Mouse (Mus musculus): ENCODE results near the gene Cldn3.
"Not testable (repeated sequence)": the region's sequence is repeated elsewhere in the genome, so short reads cannot be mapped to it uniquely, and the experiment has no call there.

The Cldn3 gene

DNA sequence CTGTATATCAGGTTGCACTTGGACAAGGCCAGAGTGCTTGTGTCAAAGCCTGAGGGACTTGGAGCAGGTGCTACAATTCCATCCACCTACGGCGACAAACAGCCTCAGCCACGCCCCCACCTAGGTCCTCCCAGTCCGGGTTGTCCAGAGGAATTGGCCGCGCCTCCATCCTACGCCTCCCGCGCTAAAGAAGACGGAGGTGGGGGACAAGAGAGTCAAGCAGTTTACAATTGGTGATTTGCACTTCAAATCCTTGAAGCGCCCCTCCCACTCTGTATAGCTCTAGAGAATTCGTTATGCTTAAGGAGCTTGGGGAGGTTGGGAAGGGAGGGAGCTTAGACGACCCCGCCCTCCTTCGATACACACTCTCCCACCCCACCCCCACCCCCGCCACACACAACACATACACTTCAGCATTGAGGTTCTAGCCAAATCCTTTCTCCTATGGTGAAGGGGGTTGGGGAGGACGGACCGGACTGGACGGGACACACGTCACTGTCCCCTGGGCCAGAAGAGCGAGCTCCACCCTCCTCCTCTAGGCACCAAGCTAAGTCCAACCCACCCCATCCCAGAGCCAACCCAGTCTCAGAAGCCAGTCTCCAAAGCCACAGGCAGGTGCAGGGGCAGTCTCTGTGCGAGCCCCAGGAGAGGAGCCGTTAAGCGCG, at the start of gene Cldn3:
Gene Cldn3 (plus strand): TSS at position 582 of the 665 bp plus-strand sequence.
- no peak for DNase-seq (ENCODE audit: low spot score)

DNA sequence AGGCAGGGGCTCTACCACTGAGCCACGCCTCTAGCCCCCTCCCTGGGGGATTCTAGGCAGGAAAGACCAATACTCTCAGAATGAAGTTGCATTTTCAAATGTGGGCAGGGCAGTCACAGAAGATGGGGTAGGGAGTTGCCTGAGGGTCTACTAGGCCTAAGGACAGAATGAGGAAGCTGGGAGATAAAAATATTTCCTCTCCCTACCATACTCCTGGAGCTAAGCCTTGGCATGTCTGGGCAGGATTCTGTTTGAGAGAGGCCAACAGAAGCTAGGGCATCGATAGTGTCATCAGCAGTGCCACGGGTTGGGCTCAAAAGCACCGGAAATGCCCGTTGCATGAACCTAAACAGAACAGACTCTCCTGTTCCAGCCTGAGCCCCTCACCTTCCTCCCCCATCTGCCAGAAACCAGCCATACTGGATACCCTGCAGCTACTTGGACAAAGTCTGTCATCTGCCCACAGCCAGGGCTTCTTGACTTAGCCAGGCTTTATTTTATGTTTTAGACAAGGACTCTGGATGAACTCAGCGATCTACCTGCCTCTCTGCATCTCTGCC, 49.3 kb upstream of the Cldn3 start:
- no peak for DNase-seq (ENCODE audit: low spot score)

DNA sequence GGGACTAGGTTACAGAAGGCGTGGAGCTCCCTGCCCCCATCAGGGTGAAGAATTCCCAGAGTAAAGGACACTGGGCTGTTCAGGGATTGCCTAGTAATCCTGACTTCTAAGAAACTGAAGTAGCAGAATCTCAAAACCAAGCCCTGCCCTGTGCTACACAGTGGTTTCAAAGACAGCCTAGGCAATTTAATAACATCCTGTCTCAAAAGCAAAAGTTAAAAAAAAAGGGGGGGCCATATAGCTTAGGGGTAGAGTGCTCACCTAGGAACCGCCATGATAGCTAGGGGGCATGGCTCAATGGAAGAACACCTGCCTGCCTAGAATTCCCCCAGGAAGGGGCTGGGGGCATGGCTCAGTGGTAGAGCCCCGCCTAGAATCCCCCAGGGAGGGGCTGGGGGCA, 46.9 kb upstream of the Cldn3 start:
- DNase-seq (ENCODE audit: low spot score), result peak; percentile 25

DNA sequence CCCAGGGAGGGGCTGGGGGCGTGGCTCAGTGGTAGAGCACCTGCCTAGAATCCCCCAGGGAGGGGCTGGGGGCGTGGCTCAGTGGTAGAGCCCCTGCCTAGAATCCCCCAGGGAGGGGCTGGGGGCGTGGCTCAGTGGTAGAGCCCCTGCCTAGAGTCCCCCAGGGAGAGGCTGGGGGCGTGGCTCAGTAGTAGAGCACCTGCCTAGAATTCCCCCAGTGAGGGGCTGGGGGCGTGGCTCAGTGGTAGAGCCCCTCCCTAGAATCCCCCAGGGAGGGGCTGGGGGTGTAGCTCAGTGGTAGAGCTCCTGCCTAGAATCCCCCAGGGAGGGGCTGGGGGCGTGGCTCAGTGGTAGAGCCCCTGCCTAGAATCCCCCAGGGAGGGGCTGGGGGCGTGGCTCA, 46.5 kb upstream of the Cldn3 start:
- not testable (repeated sequence) for DNase-seq (ENCODE audit: low spot score)

DNA sequence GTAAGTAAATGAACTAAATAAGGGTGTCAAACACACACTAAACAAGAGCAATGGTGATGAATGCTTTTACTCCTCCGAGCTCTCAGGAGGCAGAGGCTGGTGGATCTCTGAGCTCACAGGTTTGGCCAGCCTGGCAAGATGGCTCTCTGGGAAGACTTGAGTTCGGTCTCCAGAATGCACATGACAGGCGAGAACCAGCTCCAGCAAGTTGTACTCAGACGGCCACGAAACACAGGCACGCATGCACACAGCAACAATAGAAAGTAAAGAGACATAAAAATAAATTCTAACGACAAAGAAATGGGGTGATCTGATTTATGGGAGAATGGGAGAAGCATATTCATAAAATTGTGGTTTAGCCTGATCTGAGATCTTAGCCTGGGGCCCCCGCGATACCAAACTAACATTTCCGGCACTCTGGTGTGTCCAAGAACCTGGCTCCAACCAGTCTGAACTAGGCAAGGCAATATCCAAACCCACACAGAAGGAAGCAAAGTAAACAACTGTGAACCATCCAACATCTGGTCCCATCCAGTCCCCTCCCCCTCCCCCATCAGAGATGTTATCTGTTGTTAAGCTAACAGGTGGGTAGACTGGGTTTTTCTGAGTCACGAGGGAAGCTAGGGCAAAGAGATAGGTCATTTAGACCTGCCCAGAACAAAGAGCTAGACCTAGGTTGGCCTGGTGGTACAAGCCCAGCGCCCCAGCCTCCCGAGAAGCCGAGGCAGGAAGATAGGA, 44.4 kb upstream of the Cldn3 start:
- DNase-seq (ENCODE audit: low spot score), result peak; percentile 64

DNA sequence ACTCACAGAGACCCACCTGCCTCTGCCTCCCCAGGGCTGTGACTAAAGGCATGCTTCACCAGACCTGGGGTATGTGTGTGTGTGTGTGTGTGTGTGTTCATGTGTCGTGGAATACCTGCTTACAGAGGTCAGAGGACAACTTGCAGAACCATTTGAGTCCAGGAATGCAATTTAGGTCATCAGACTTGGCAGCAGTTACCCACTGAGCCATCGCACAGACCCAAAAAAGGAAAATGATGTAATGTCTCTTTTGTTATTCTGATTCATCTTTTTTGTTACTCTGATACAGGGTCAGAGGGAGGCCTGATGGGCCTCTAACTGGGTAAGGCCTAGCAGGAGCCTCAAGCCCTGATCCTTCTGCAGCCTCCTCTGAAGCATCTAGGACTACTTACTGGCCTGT, 43.3 kb upstream of the Cldn3 start:
- no peak for DNase-seq (ENCODE audit: low spot score)

DNA sequence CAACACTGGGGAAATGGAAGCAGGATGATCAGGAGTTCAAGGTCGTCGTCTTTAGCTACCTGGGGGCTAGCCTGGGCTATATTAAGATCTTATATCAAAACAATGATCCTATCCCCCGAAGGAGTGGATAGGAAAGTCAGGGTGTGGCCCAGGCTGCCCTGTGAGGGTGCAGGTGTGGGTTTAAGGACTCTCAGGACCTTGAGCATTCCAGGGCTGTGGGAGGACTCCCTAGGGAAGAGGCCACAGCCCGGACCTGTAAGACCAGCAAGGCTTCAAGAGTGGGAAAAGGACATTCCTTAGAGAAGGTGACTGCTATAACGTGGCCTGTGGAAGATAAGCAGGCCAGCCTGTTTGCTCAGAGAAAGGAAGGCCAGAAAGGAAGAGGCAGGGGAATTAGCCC, 41.8 kb upstream of the Cldn3 start:
- no peak for DNase-seq (ENCODE audit: low spot score)

DNA sequence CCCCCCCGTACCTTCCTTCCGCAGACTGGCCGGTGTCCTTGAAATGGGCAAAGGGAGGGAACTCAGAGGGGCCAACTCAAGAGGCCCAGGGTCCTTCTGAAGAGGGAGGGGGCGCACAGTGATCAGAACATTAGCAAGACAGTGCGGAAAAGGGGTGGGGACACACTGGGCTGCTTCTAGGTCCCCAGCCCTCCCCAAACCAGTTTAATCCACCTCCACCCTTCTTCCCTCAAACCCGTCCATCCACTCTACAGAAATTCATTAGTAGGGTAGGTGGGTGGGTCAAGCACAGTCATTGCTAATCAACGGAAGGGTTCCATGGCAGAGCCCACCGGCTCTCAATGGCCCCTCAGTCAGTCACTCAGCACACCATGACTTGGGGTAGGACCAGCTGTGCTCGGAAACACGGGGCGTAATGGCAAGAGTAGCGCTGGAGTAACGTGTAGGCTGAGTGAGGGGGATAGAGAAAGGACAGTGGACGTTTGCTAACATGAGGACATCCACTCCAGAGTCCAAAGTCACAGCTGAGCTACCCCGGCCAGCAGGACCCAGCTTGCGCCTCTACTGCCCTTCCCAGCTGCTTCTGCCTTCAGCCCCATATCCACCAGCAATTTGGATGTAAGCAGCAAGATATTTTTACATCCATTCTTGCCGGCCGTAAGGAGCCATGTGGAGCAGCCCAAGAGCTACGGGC, 40.6 kb upstream of the Cldn3 start:
- no peak for DNase-seq (ENCODE audit: low spot score)

DNA sequence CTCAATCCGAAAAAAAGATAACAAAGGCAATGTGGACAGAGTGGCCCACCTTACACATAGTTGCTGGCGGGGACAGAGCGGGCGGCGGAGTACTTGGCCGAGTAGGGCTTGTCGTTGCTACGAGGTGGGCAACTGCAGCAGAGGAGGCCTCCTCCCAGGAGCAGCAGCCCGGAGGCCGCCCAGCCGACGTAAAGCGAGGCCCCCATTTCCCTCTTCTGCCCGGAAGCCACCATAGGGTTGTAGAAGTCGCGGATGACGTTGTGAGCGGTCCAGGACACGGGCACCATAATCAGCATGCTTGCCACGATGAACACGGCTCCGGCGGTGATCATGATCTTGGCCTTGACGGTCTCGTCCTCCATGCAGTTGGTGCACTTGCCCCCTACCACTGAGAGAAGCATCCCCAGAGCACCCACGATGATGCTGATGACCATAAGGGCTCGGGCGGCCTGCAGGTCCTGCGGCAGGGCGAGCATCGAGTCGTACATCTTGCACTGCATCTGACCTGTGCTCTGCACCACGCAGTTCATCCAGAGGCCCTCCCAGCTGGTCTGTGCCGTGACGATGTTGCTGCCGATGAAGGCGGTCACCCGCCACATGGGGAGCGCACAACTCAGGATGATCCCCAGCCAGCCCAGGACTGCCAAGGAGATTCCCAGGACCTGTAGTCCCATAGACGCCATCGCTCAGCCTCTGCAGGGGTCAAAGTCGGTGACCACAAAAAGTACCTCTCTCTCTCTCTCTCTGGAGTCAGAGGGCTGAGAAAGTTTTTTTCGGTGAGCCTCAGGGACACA, 39.8 kb upstream of the Cldn3 start:
- DNase-seq (ENCODE audit: low spot score), result no peak

DNA sequence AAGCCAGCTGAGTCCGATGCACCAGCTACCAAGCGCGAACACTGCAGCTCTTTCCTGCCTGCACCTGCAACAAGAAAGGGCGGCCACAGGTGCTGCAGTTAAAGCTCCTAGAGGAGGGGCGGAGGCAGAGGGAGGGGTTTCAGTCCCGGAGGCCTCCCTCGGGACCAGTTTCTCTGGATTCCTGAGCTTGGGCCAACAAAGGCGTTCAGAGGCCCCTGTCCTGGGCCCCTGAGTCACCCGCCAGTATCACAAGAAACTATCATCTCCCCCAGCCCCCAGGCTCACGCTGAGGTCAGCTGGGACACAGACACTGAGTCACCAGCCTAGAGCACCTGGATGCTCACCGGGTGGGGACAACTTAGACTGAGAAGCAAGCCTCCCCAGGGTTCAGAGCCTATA, 39.2 kb upstream of the Cldn3 start, which contains the start of gene Cldn4:
Gene Cldn4 (minus strand): TSS at position 78 of the 399 bp plus-strand sequence.
- DNase-seq (ENCODE audit: low spot score), result no peak

DNA sequence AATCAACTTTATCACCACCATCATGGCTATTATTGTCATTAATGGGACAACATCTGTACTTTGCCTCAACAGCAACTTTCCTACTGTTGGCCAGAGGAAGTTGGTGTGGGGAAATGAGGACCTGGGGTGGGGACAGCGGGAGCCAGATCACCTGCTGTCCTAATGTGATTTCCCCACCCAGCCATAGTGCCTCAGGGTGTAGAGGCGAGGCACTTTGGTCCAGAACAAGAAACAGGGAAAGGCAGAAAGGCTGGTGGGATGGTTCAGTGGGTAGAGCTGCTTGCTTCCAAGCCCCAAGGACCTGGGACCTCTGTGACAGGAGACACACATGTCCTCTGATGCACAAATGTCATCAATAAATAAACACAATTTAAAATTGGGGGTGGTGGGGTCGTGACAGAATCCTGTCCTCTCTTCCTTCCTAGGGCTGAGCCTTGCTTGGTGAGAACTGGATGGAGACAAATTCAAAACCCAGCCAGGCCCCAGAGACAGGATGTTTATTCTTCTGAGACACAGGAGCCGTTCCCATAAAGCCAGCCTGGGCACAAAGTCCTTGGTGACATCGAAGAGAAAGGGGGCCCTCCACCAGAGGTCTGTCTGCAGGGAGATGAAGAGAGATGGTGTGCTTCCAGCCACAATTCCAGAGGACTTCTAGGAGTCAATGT, 38.5 kb upstream of the Cldn3 start:
- DNase-seq (ENCODE audit: low spot score), result no peak

DNA sequence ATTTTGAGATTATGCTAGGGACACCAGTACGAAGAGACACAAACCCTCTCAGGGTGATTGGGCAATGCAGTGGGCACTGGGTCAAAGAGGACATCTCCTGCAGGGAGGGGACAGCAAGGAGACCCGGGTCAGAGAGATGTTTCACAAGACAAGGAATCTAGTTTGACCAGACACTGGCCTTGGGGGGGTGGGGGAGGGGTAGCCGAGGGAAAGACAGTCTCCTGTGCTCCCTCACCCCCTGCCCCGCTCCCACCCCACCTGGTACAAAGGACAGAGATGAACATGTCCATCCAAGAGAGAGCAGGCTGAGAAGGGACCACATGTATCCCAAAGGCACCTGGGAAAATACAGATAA, 38.0 kb upstream of the Cldn3 start:
- DNase-seq (ENCODE audit: low spot score), result no peak

DNA sequence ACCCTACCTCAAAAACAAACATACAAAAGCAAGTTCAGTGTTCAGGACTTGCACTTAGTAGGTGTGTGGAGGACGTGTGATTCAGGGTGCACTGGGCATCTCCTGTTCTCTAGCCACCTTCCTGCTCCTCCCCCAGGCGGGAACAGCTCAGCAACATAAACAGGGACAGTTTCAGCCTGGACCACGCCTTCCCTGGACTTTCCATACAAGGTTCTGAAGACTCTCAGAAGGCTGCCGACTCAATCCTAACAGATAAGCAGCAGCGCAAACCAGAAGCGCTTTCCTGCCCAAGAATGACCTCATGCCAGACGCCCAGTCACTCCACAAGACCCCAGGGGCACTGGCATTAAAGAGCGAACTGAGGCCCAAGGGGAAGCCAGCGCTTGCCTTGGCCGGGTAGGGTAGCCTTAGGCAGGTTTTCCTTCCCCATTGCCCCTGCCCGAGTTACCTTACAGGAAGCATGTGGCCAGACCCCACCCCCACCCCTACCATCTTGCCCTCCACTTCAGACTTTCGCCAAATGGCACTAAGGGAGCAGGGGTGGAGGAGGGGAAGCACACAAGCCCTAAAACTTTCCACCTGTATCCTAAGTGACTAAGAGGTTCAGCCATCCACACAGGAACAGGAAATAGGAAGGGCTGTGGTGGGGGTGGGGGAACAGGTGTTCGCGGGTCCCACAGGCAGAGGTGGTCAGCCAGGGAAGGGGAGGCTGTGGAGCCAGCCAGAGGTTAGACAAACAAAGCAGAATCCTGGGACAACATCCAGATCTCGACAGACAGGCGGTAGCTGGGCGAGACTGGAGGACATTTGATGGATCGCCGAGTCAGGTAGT, 34.7 kb upstream of the Cldn3 start:
- DNase-seq (ENCODE audit: low spot score), result no peak

DNA sequence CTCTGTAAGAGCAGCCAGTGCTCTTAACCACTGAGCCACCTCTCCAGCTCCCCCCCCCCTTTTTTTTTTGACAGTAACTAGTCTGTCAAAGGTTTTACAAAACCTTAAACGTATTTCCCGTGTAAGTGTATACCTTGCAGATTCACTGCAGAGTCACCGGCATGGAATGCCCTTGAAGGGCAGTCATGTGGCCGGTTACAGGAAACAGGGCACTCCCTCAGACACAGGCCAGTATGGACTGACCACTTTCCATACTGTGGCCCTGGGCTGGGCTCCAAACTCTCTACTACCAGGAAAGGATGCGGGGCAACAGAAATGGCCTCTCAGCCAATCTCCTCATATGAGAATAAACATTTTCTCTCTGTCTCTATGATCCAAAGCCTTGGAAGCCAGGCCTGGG, 30.5 kb upstream of the Cldn3 start:
- no peak for DNase-seq (ENCODE audit: low spot score)

DNA sequence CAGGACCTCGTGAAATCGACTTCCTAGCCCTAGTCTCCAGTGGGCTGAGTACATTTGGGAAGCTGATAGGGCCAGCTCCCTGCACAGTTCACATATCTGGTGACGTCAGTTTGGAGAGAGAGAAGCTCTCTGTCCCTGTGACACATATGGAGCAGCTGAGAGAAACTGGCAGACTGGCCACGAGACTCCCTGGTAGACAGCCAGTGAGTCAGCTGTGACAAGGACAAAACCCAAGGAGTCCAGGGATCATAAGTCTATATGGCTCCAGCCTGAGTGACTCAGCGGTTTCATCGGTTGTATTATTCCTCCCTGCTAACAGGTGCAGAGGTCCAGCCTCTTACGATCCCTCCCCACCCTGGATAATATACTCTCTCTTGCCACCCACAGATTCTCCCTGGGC, 26.9 kb upstream of the Cldn3 start:
- DNase-seq (ENCODE audit: low spot score), result no peak

DNA sequence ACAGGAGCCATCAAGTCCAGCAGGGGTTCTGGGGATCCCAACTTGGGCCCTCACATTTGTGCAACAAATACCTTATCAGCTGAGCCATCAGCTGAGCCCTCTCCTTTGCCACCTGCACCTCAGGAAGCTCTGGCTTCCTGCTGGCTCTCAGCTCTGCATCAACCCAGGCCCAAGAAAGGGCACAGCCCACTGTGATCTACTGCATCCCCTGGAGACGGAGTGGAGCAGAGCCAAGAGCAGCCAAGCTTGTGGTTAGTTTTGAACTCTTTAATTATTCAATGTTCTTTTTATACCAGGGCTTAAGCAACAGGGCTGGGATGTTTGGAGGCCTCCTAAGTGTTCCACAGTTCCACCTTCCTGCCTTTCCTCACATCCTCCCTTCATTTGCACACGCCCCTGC, 25.6 kb upstream of the Cldn3 start:
- no peak for DNase-seq (ENCODE audit: low spot score)

DNA sequence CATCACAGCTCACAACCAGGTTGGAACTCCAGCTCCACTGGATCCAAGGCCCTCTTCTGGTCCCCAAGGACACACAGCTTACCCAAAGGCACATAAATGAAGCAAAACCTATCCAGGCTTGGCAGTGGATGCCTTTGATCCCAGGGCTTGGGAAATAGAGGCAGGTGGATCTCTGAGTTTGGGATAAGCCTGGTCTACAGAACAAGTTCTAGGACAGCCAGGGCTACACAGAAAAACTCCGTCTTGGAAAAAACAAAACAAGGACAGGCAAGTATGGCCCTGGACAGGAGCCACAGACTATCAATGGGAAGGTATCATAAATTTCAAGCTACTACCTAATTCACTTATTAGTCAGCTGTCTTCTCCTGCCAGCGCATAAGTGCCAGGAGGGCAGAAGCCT, 24.5 kb upstream of the Cldn3 start:
- no peak for DNase-seq (ENCODE audit: low spot score)

DNA sequence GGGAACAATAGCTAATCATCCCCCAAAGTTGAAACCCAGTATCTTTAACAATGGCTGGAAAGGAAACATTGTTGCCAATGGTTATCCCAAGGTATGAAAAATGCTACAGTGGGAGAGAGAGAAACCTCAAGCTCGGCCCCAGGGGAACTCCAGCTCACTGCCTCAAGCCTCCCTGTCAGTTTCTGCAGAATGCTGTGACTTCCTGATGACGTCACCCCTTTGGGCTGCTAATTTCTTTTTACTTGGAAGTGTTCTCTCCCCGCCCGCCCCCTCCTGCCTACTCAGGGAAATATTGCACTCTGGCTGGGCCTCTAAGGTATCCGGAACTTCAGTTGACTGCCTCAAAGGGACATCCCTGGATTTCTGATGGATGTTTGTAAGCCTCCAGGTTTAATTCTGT, 22.5 kb upstream of the Cldn3 start:
- DNase-seq (ENCODE audit: low spot score), result no peak

DNA sequence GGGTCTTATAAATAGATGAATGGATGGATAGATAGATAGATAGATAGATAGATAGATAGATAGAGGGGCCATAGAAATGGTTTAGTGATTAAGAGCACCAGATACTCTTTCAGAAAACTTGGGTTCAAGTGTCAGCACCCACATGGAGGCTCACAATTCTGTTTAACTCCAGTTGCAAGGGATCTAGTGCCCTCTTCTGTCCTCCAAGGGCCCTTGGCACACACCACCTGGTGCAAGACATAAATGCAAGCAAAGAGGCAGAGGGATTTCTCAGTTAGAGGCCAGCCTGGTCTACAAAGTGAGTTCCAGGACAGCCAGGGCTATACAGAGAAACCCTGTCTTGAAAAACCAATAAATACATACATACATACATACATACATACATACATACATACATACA, 21.4 kb upstream of the Cldn3 start:
- not testable (repeated sequence) for DNase-seq (ENCODE audit: low spot score)

DNA sequence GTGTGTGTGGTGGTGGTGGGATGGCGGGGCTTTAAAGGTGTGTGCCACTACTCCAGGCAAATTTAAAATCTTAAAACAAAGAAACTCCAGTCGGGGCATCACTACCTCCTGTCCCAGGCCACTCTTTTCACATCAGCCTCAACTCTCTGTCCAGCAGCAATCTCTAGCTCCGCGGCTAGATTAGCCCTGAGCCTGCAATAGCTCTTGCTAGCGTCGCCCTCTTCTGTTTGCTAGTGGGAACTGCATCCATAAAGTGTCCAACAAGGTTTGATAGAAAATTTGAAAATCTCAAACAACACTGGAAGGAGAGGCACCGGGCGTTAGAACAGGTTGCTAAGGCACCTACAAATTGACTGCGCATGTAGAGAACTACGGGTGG, 20.6 kb upstream of the Cldn3 start:
- DNase-seq (ENCODE audit: low spot score), result peak; percentile 66
